12 mouse cellular contexts compared by ENCODE assay signal in genomic region chr5:33372331-33373038, GRCm38 (mm10). TPM values are rescaled to one million over a fixed set of nuclear protein-coding genes. Genes with fewer than 3 reads are reported as not detected.
DNase-seq lines count a peak whose midpoint lies in the region; ATAC-seq and TF ChIP-seq lines count a peak whose summit lies in the region.
"Had no signal": no experiment of that assay in that cellular context is flagged by ENCODE, and none has a peak within 500 bp of the region (broad histone marks: within the 10 kb centered on the region; RNA-seq: fewer than 3 reads in every experiment).

No protein-coding gene starts in this region.

- peaks cover 65% of the 10 kb centered on the region for H3K36me3 ChIP-seq in forebrain, embryonic 14.5 days (ENCODE audit: control insufficient read depth, insufficient read depth, low read length)
- H3K36me3 ChIP-seq in forebrain, embryonic 11.5 days (ENCODE audit: control insufficient read depth, insufficient read depth, low read length) = peaks cover 2% of the 10 kb centered on the region
- H3K36me3 ChIP-seq in CH12.LX (replicated peaks in 1 of 2; ENCODE audit: control insufficient read depth in 1 of 2, insufficient read depth in 1 of 2, low read length in 1 of 2) = peaks cover 49 to 75% of the 10 kb centered on the region in 2 experiments
- H3K36me3 ChIP-seq in hindbrain, postnatal 0 days (ENCODE audit: insufficient read depth, low read length) = peaks cover 57% of the 10 kb centered on the region

- H3K27ac ChIP-seq in forebrain, embryonic 14.5 days (ENCODE audit: low read depth, low read length) = no peak overlapping the region
- no peak overlapping the region for H3K27ac ChIP-seq in forebrain, embryonic 11.5 days (ENCODE audit: low read depth, low read length)
- H3K27ac ChIP-seq in CH12.LX (ENCODE audit: insufficient read depth, low read depth) = peak overlapping the region; percentile 17
- H3K27ac ChIP-seq in hindbrain, postnatal 0 days = no peak overlapping the region
- H3K27ac ChIP-seq: forebrain, embryonic 12.5 days; limb, embryonic 15.5 days had no signal

- no peaks in the 10 kb centered on the region for H3K79me2 ChIP-seq in CH12.LX (replicated peaks; ENCODE audit: control insufficient read depth, extremely low read depth, insufficient read depth, poor library complexity, severe bottlenecking)

- dilution Hi-C loops in CH12.LX (cut with MboI; ENCODE audit: extremely low pct_ligation_motif_present, extremely low pct_unique_long_range_greater_than_20kb, low sequenced_read_pairs) = no loop called here

- H3K4me1 ChIP-seq in forebrain, embryonic 14.5 days (ENCODE audit: control insufficient read depth, insufficient read depth, low read length) = peaks cover 3% of the 10 kb centered on the region; the same call in 1 of the 2 replicates
- H3K4me1 ChIP-seq in forebrain, embryonic 11.5 days (replicated peaks; ENCODE audit: control insufficient read depth, insufficient read depth, low read length) = no peaks in the 10 kb centered on the region
- peaks cover 15 to 24% of the 10 kb centered on the region in 2 experiments for H3K4me1 ChIP-seq in CH12.LX (ENCODE audit: control insufficient read depth in 1 of 2, insufficient read depth in 2 of 2)
- no peaks in the 10 kb centered on the region for H3K4me1 ChIP-seq in hindbrain, postnatal 0 days (ENCODE audit: insufficient read depth, low read length)

- ATAC-seq in forebrain, embryonic 14.5 days = no peak
- no peak for ATAC-seq in forebrain, embryonic 11.5 days (replicated peaks; ENCODE audit: low FRiP score)
- no peak for ATAC-seq in hindbrain, postnatal 0 days

- peak; percentile 48; the same call in 1 of the 2 replicates for TF ChIP-seq EP300 in CH12.LX (IDR thresholded peaks at IDR 0.05; ENCODE audit: low read length)

- no peak for TF ChIP-seq CTCF in CH12.LX (conservative IDR thresholded peaks at IDR 0.05 in 1 of 2, IDR thresholded peaks at IDR 0.05 in 1 of 2; ENCODE audit: low read depth in 2 of 2, low read length in 2 of 2)
- no peak for TF ChIP-seq CTCF in hindbrain, postnatal 0 days (IDR thresholded peaks at IDR 0.05; ENCODE audit: low read depth)

- WGBS in forebrain, embryonic 14.5 days = 89% methylated on average over 18 of the region's 18 CpGs
- 84% methylated on average over 18 of the region's 18 CpGs for WGBS in forebrain, embryonic 11.5 days
- 67% methylated on average over 18 of the region's 18 CpGs for WGBS in hindbrain, postnatal 0 days

- no peak for TF ChIP-seq RAD21 in CH12.LX (IDR thresholded peaks at IDR 0.05; ENCODE audit: low read depth, low read length)

- H3K9ac ChIP-seq in forebrain, embryonic 14.5 days (ENCODE audit: low read length) = no peak overlapping the region
- H3K9ac ChIP-seq in forebrain, embryonic 11.5 days (ENCODE audit: low read length) = no peak overlapping the region
- no peak overlapping the region for H3K9ac ChIP-seq in CH12.LX (ENCODE audit: insufficient read depth, low read depth)
- no peak overlapping the region for H3K9ac ChIP-seq in hindbrain, postnatal 0 days (replicated peaks; ENCODE audit: low read length)
- H3K9ac ChIP-seq: forebrain, embryonic 12.5 days; limb, embryonic 15.5 days had no signal

- H3K4me2 ChIP-seq in forebrain, embryonic 14.5 days (ENCODE audit: low read length) = no peak overlapping the region
- H3K4me2 ChIP-seq in forebrain, embryonic 11.5 days (ENCODE audit: low read depth, low read length, severe bottlenecking) = no peak overlapping the region
- no peak overlapping the region; the same call in 1 of the 2 replicates for H3K4me2 ChIP-seq in CH12.LX (ENCODE audit: insufficient read depth, low read depth, poor library complexity, severe bottlenecking)
- no peak overlapping the region for H3K4me2 ChIP-seq in hindbrain, postnatal 0 days (ENCODE audit: low read depth, low read length)
- H3K4me2 ChIP-seq: forebrain, embryonic 12.5 days; limb, embryonic 15.5 days had no signal

- H3K4me3 ChIP-seq in forebrain, embryonic 14.5 days (ENCODE audit: low read depth, low read length) = no peak overlapping the region
- no peak overlapping the region for H3K4me3 ChIP-seq in forebrain, embryonic 11.5 days (ENCODE audit: low read depth, low read length)
- H3K4me3 ChIP-seq in CH12.LX (replicated peaks in 1 of 3; ENCODE audit: low read depth in 2 of 3, low read length in 2 of 3, poor library complexity in 1 of 3) = peak overlapping the region in 1 of 3 experiments; percentile 26
- H3K4me3 ChIP-seq in hindbrain, postnatal 0 days (ENCODE audit: low read length) = no peak overlapping the region
- H3K4me3 ChIP-seq: forebrain, embryonic 12.5 days; limb, embryonic 15.5 days had no signal

- in situ Hi-C loops in CH12.LX (cut with MboI; ENCODE audit: low pct_ligation_motif_present, low pct_unique_long_range_greater_than_20kb, low sequenced_read_pairs) = no loop called here

- no peak for TF ChIP-seq POLR2A in CH12.LX (IDR thresholded peaks at IDR 0.05; ENCODE audit: low read depth, low read length)

- H3K9me3 ChIP-seq in forebrain, embryonic 14.5 days (replicated peaks; ENCODE audit: control insufficient read depth, low read length) = no peaks in the 10 kb centered on the region
- no peaks in the 10 kb centered on the region for H3K9me3 ChIP-seq in forebrain, embryonic 11.5 days (ENCODE audit: control insufficient read depth, low read length)
- H3K9me3 ChIP-seq in CH12.LX (replicated peaks; ENCODE audit: low read length) = no peaks in the 10 kb centered on the region
- H3K9me3 ChIP-seq in hindbrain, postnatal 0 days (ENCODE audit: low read length) = no peaks in the 10 kb centered on the region
- H3K9me3 ChIP-seq: forebrain, embryonic 12.5 days; limb, embryonic 15.5 days had no signal

- DNase-seq in forebrain, embryonic 14.5 days (ENCODE audit: low spot score) = peak; percentile 7
- no peak for DNase-seq in forebrain, embryonic 11.5 days (ENCODE audit: low spot score)
- peak; percentile 39 for DNase-seq in CH12.LX (ENCODE audit: extremely low read depth)
- peak; percentile 58 for DNase-seq in cerebellum, adult 9-10 months
- DNase-seq in skeletal muscle tissue, adult 2 months (ENCODE audit: low read depth, low spot score) = peak; percentile 20
- DNase-seq in hindbrain, postnatal 0 days (ENCODE audit: low spot score) = no peak
- no peak for DNase-seq in yolk sac, embryonic 10.5 days (ENCODE audit: low spot score)
- DNase-seq in heart, adult 9 months (ENCODE audit: low spot score in 2 of 2) = no peak
- DNase-seq: kidney, adult 9 months; lung, postnatal 4 days had no signal

- no peaks in the 10 kb centered on the region for H3K27me3 ChIP-seq in forebrain, embryonic 14.5 days (replicated peaks; ENCODE audit: control insufficient read depth, insufficient read depth, low read length)
- H3K27me3 ChIP-seq in forebrain, embryonic 11.5 days (ENCODE audit: control insufficient read depth, insufficient read depth, low read length) = no peaks in the 10 kb centered on the region
- no peaks in the 10 kb centered on the region for H3K27me3 ChIP-seq in CH12.LX (replicated peaks)
- no peaks in the 10 kb centered on the region for H3K27me3 ChIP-seq in hindbrain, postnatal 0 days (ENCODE audit: insufficient read depth, low read length)
- H3K27me3 ChIP-seq: forebrain, embryonic 12.5 days; limb, embryonic 15.5 days had no signal

TF ChIP-seq in CH12.LX, 34 proteins besides CTCF, POLR2A, EP300 and RAD21:
- peak; percentile 49 for TF ChIP-seq IRF4 (IDR thresholded peaks at IDR 0.05; ENCODE audit: low read depth, low read length)
- TF ChIP-seq RCOR1 (conservative IDR thresholded peaks at IDR 0.05; ENCODE audit: low read depth, low read length) = no peak
- TF ChIP-seq SIN3A (IDR thresholded peaks at IDR 0.05; ENCODE audit: low read length) = no peak
- TF ChIP-seq NELFE (IDR thresholded peaks at IDR 0.05; ENCODE audit: low read depth, low read length) = no peak
- TF ChIP-seq MXI1 (IDR thresholded peaks at IDR 0.05; ENCODE audit: low read depth, low read length) = 0 out of 2 replicates have a peak, but pooled peaks have one; percentile 65
- TF ChIP-seq USF1 (IDR thresholded peaks at IDR 0.05; ENCODE audit: low read depth, low read length) = peak; percentile 53
- TF ChIP-seq BHLHE40 (IDR thresholded peaks at IDR 0.05; ENCODE audit: low read depth, low read length) = no peak
- peak; percentile 50; the same call in 1 of the 2 replicates for TF ChIP-seq MAX (IDR thresholded peaks at IDR 0.05; ENCODE audit: low read length)
- TF ChIP-seq UBTF (IDR thresholded peaks at IDR 0.05; ENCODE audit: low read depth, low read length) = no peak
- TF ChIP-seq MYC (IDR thresholded peaks at IDR 0.05; ENCODE audit: low read depth, low read length) = 0 out of 2 replicates have a peak, but pooled peaks have one; percentile 57
TF ChIP-seq in CH12.LX: peak in this region for 5.

RNA-seq across cellular contexts. Expression of gene Uvssa, which starts 5.9 kb away (rescaled TPM):
- polyA plus RNA-seq in forebrain, embryonic 14.5 days (2014; fragmentation: Nextera tagmentation; extraction: Ambion mirVana) = 4.7 and 5.5 TPM in 2 replicates
- polyA plus RNA-seq in forebrain, embryonic 11.5 days (2014; fragmentation: Nextera tagmentation; extraction: Ambion mirVana) = 6.3 and 8.8 TPM in 2 replicates
- total RNA-seq in CH12.LX (2012; rRNA removed) (2.9 and 3.2 TPM in 2 replicates), CH12.LX (2014; rRNA removed) (2.5 and 2.6 TPM in 2 replicates)
- polyA plus RNA-seq in CH12.LX (2012; ENCODE audit: insufficient read length, low read depth) = 5.3 and 5.8 TPM in 2 replicates
- total RNA-seq in hindbrain, postnatal 0 days (2014; rRNA removed) = 7.7 and 8.7 TPM in 2 replicates
- polyA plus RNA-seq in hindbrain, postnatal 0 days (2015; fragmentation: Nextera tagmentation; extraction: Ambion mirVana) = 8.1 and 8.5 TPM in 2 replicates

RNA-seq across cellular contexts. Expression of gene Maea, which starts 37.2 kb away (rescaled TPM):
- polyA plus RNA-seq in forebrain, embryonic 14.5 days (2014; fragmentation: Nextera tagmentation; extraction: Ambion mirVana) = 122 TPM in 2 replicates
- 122 and 135 TPM in 2 replicates for polyA plus RNA-seq in forebrain, embryonic 11.5 days (2014; fragmentation: Nextera tagmentation; extraction: Ambion mirVana)
- total RNA-seq in CH12.LX (2012; rRNA removed) = 75.0 and 76.9 TPM in 2 replicates
- 75.5 and 91.4 TPM in 2 replicates for total RNA-seq in CH12.LX (2014; rRNA removed)
- 94.2 and 96.2 TPM in 2 replicates for polyA plus RNA-seq in CH12.LX (2012; ENCODE audit: insufficient read length, low read depth)
- total RNA-seq in hindbrain, postnatal 0 days (2014; rRNA removed) = 130 and 131 TPM in 2 replicates
- 119 and 127 TPM in 2 replicates for polyA plus RNA-seq in hindbrain, postnatal 0 days (2015; fragmentation: Nextera tagmentation; extraction: Ambion mirVana)

Comparison
In these comparisons a context has a peak if more than half of its experiments do, and no peak if none do; other contexts are left out.
1. DNase-seq: peak in forebrain, embryonic 14.5 days (single experiment), CH12.LX (single experiment), cerebellum, adult 9-10 months (single experiment) and skeletal muscle tissue, adult 2 months (single experiment); none in forebrain, embryonic 11.5 days (single experiment), hindbrain, postnatal 0 days (single experiment), yolk sac, embryonic 10.5 days (single experiment) and heart, adult 9 months (0 of 2).